Mouse (Mus musculus) naive thymus-derived CD4-positive, alpha-beta T cell, adult 2 months (primary cell): ENCODE data around the gene Adarb2.

Experiments
- DNase-seq: peaks from one replicate; pipeline ENCODE4 v3.0.0-alpha.2; 2011; ENCODE audit warnings: low read depth

Adarb2 gene

DNA sequence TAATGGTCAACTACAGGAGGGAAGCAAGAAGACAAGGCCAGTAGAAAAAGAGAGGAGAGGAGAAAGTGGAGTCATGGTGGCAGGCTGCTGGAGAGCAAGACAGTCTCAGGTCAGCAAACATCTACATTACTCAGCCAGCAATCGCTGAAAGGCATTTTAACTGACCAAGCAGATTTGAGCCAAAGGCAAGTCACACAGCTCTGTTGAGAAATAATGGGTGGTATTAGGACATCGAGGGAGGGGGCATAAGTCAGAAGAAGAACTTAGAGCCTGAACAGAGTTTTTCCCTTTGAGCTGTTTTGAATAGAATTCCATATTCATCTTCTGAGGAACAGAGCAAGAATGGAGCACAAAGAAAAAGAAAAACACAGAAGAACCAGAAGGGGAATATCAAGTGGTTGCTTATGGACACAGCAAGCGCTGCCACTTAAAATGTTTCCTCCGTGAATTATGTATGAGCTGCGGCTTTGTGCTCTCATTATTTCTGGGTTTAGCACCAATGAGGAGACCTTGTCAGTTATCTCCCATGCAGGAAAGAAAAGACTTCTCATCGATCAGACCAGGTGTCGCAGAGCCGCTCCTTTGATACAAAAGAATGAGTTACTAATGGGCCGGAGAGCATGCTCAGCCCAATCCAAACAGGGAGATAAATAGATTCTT is 477.9 kb downstream of the Adarb2 start:
- DNase-seq, result no peak

DNA sequence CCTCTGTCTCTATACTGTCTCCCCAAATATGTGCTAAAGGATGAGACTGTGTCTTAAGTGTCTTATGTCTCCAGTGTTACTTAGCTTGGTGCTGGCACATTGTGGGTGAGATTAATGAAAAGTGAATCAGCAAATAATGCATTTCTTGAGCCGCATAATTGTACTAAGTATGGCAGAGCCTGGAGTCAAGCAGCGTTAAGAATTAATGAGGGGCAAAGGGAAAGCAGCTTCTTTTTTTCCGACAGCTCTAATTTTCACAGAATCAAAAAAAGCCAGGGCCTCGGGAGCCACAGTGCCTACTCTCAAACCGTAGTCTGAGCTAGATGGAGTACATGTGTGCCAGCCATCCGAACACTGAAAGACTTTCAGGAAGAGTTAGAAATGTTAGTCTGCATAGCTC is 488.8 kb downstream of the Adarb2 start:
- no peak for DNase-seq

- no peak for DNase-seq
These were observed 490.1 kb downstream of the Adarb2 start for GRCm38 (mm10) chr13:8692787-8693186.

- no peak for DNase-seq
These were observed 495.8 kb downstream of the Adarb2 start for GRCm38 (mm10) chr13:8698451-8698850.

GRCm38 (mm10) chr13:8699831-8700230 is 497.2 kb downstream of the Adarb2 start:
- DNase-seq, result no peak

DNA sequence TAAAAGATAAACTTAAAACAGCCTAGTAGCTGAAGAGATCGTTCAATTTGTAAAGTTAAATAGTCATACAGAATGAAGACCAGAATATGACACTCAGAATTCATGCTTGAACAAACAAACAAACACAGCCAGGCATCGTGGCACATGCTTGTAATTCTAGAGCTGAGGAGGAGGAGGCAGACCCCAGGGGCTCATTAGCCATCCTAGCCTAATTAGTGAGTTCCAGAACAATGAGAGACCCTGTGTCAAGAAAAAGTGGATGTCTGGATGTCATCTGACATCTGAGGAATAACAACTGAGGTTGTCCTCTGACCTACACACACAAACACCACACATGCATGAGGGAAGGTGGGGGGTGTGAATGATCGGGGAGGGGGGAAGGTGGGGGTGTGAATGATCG is 498.3 kb downstream of the Adarb2 start:
- no peak for DNase-seq

DNA sequence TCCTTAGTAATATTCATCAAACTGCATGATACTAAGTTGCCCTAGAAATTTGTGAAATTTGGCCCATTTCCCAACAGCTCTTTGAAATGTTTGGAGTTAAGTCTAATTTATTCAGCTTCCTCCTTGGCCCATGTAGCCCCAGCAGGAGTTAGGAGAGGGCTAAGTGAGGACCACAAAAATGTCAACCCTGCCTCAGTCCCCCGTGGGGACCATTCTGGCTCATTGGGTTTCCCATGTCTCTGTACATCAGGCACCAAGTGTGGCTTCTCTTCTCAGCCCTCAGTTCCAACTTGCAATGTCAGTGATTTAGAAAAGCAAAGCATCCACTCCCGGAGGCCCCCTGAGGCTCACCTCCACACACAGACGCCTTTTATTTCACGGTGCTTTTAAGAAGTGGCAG is 502.6 kb downstream of the Adarb2 start:
- DNase-seq, result no peak

DNA sequence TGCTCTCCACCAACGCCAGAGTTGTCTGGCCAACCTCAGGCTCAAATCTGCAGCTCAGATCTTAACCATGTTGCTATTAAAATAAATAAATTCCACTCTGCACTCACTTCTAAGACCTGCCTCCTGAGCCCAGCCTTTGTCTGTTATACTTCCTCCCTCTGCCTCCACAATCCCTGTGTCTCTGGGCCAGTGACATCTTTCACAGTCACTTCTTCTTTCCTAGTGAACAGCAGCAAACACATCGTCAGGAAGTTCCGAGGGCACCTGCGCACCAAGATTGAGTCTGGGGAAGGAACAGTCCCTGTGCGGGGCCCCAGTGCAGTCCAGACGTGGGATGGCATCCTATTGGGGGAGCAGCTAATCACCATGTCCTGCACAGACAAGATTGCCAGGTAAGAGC is 510.7 kb downstream of the Adarb2 start:
- no peak for DNase-seq

- DNase-seq, result no peak
These were observed 527.4 kb downstream of the Adarb2 start for GRCm38 (mm10) chr13:8729972-8730645.

DNA sequence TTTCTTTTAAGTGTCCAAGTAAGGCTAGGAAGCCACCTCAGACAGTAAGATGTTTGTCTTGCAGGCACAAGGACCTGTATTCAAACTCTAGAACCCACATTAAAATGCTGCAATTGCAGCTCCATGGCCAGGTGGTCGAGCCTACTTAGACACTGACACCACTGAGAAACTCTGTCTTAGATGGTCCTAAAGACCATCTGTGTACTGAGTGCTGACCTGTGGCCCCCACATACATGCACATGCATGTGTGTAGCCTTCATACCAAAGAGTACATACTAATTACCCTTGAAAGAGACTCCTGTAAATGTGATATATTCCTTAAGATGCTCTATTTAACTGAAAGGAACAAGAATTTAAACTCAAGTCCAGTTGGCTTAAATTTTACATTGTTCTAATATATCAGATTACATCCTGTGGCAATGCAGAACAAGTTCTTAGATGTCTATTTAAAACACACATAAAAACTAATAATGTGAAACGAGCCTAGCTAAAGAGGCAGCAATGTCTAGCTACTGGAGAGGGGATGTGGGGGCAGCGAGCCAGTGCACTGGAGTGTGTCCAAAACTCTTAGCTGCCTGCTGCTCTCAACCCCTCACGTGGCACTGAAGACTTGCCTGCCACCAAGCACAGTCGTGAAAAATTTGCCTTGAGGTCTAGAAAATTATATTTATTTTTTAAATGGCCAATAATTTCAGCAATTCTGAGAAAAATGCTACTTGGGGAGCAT is 534.6 kb downstream of the Adarb2 start:
- DNase-seq, result no peak

DNA sequence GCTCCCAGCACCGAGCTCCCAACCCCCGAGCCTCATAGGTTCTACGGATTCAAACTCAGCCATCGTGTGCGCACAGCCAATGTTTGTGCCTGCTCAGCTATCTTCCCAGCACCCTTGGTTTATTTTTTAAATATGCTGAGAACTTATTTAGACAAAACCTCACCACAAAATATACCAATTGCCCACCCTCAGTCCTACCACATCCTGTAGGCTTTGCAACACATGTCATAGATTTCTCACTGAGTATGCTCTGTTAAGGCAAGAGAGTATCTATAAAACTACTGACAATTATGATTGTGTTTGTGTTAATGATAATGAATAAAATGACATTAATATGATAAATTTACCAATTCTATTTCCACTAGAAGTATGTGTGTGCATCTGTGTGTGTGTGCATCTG is 540.1 kb downstream of the Adarb2 start:
- peak; percentile 47 for DNase-seq

DNA sequence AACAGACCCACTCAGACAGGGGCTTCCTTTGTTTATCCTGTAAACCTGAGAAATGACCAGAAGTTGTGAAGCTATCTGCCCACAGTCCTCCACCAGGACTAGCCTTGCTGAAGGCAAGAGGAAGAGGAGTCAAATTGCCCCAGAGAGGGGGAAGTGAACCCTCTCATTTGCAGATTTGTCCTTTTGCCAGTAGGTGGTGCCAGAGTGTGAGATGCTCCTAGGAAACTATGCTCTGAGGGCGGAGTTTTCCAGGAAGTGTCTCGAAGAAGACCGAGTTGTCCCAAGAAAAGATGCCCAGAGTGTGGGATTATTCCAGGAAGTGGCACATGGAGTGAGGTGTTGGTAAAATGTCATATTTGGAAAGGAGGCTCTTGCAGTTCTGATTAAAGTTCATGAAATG is 541.9 kb downstream of the Adarb2 start:
- DNase-seq, result peak; percentile 49

DNA sequence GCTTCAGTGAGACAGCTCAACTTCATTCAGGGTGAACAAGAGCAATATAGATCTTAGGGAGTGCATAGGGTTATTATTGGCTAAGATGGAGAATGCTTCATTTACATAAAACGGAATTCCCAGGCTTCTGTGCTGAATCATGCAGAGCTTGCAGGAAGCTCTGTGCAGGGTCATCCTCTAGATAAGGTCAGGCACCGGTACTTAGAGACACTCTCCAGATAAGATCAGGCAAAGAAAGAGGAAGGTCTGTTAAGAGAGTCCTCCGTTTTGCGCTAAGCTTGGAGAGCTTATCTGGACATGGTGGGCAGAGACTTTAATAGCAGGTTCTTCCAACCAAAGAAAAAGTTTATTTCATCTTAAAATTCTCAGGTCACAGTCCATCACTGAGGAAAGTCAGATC is 542.9 kb downstream of the Adarb2 start:
- DNase-seq, result no peak

DNA sequence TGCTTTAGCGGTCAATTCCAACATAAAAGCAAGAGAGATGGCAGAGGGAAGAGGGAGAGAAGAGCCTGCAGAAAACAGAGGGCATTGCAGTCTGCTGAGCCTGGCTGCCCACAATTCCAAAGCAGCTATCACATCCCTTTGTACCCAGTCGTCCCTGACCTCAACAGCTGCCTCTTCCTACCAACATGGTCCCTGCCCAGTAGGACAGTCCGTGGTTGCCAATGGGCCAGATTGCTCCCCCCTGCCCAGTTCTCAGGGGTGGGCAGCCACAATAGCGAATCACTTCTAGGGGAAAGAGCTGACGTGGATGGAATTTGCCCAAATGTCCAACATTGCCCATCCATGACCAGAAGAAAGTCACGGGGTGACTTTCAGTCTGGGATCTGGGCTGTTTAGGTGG is 546.8 kb downstream of the Adarb2 start:
- no peak for DNase-seq

DNA sequence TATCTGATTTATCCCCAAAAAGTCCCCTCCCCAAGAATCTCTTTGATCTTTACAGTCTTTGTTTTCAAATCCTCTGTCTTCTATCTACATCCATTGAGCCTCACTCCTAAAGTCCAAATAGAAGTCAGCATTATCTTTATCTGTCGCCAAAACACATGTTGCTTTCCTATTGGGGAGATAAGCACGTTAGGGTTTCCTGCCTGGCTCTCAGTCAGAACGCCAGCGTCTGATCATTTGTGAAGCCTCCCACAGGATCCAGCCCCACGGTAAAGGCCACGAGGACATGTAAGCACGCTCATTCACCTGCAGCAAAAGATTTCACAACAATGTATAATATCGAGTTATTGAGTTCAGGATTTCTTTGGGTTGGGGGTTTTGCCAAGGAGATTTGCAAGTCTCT is 558.3 kb downstream of the Adarb2 start:
- DNase-seq, result no peak

DNA sequence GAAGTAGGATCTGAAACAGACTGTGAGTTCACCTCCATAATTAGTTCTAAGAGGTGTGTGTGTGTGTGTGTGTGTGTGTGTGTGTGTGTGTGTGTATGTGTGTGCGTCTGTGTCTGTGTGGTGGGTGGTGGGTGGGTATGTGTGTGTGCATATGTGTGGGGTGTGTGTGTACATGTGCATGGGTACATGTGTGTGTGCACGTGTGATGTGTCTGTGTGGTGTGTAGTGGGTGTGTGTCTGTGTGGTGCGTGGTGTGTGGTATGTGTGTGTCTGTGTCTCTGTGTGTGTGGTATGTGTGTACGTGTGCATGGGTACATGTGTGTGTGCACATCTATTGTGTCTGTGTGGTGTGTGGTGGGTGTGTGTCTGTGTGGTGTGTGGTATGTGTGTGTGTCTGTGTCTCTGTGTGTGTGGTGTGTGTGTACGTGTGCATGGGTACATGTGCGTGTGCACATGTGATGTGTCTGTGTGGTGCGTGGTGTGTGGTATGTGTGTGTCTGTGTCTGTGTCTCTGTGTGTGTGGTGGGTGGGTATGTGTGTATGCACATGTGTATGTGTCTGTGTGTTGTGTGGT is 567.1 kb downstream of the Adarb2 start:
- no peak for DNase-seq

GRCm38 (mm10) chr13:8770616-8771015 is 568.0 kb downstream of the Adarb2 start:
- no peak for DNase-seq

- DNase-seq, result peak; percentile 85
These were observed 577.8 kb downstream of the Adarb2 start for GRCm38 (mm10) chr13:8780441-8780840.

GRCm38 (mm10) chr13:8782636-8783035 is 580.0 kb downstream of the Adarb2 start:
- DNase-seq, result no peak

DNA sequence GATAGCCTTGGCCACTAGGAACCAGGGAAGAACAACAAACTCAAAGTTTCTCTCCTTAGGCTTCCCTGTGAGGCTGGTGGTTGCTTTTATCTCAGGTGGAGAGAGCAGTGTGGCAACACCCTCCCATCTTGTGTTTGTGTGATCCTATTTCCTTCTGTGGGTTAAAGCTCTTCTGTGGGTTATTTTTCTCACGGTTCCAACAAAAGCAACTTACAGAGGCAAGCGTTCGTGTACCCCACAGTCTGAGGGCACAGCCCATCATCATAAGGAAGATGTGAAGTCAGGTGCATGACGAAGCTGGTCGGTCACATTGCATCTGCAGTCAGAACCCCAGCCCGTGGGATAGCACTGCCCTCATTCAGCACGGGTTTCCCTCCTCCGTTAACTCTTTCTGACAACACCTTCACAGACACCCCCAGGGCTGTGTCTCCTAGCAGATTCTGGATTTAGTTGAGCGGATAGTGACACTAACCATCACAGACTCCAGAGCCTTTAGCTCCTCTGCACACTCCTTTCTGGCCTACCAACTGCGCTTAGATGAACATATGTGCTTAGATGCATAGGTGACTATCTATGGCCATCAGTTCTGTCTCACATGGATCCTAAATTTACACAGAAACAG is 581.1 kb downstream of the Adarb2 start:
- peak; percentile 57 for DNase-seq

DNA sequence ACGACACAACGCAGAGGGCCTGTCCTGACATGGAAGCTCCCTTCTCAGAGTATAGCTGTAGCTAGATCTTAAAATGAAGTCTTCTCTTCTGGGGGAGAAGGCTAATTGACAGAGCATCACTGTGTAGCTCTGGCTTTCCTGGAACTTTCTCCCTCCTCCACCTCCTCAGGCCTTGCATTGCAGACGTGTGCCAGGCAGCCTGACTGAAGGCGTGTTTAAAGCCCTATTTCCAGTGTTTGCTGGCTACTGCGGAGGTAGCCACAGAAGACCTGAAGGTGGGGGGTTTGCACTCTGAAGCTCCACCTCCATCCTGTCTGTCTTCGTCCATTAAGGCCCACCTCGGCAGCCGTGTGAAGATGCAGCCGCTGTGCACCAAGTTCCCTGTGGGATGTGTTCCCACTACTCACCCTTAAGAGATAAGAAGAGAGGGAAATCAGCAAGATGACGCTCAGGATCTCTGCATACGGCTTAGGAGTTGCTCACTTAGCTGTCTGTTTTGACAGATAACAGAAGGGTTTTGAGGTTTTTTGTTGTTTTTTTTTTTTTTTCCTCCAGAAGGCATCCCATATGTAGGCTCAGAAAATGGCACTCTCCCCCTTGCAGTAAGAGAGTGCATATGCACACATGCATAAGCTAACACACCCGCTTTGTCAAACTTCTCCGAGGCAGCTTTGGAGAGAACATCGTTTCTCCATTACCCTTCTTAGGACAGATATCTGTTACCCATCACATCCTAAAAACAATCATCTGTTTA is 581.8 kb downstream of the Adarb2 start:
- no peak for DNase-seq

- peak; percentile 76 for DNase-seq
These were observed 582.5 kb downstream of the Adarb2 start for GRCm38 (mm10) chr13:8785185-8785584.
